Comparison of ENCODE assay signal across 8 mouse cellular contexts in genomic region chr10:62488266-62488665, GRCm38 (mm10). TPM values are rescaled to one million over a fixed set of nuclear protein-coding genes. Genes with fewer than 3 reads are reported as not detected.
DNase-seq lines count a peak whose midpoint lies in the region; ATAC-seq and TF ChIP-seq lines count a peak whose summit lies in the region.

No protein-coding gene starts in this region.

- WGBS in hindbrain, embryonic 10.5 days = 20% methylated on average over 1 of the region's 1 CpGs
- 36% methylated on average over 1 of the region's 1 CpGs for WGBS in hindbrain, embryonic 13.5 days

- H3K27ac ChIP-seq in hindbrain, embryonic 10.5 days = no peak overlapping the region
- H3K27ac ChIP-seq in hindbrain, embryonic 13.5 days = no peak overlapping the region
- no peak overlapping the region for H3K27ac ChIP-seq in cortical plate, adult 2 months (ENCODE audit: insufficient read depth, low read length)

- no peak overlapping the region for H3K4me2 ChIP-seq in hindbrain, embryonic 13.5 days

- H3K4me3 ChIP-seq in hindbrain, embryonic 10.5 days = no peak overlapping the region
- H3K4me3 ChIP-seq in hindbrain, embryonic 13.5 days = no peak overlapping the region
- H3K4me3 ChIP-seq in cortical plate, adult 2 months (ENCODE audit: insufficient read depth, low read length) = no peak overlapping the region

- no peak overlapping the region for H3K9ac ChIP-seq in hindbrain, embryonic 13.5 days

- no peak for ATAC-seq in hindbrain, embryonic 13.5 days (ENCODE audit: low FRiP score)

- H3K27me3 ChIP-seq in hindbrain, embryonic 10.5 days (ENCODE audit: insufficient read depth, poor library complexity, severe bottlenecking) = no peaks in the 10 kb centered on the region
- H3K27me3 ChIP-seq in hindbrain, embryonic 13.5 days = 0 out of 2 replicates have a peak, but pooled peaks cover 3% of the 10 kb centered on the region

- TF ChIP-seq POLR2A in cortical plate, adult 2 months (IDR thresholded peaks at IDR 0.05; ENCODE audit: extremely low read depth, insufficient read depth, low read length) = no peak

- peak; percentile 47; the same call in 1 of the 2 replicates for TF ChIP-seq CTCF in cortical plate, adult 2 months (IDR thresholded peaks at IDR 0.05; ENCODE audit: extremely low read depth, insufficient read depth, low read length)

- H3K4me1 ChIP-seq in hindbrain, embryonic 10.5 days (replicated peaks) = peaks cover 21% of the 10 kb centered on the region
- H3K4me1 ChIP-seq in hindbrain, embryonic 13.5 days (replicated peaks) = peaks cover 22% of the 10 kb centered on the region
- H3K4me1 ChIP-seq in cortical plate, adult 2 months (ENCODE audit: control insufficient read depth, insufficient read depth, low read length) = peaks cover 1% of the 10 kb centered on the region; the same call in 1 of the 2 replicates

- H3K9me3 ChIP-seq in hindbrain, embryonic 10.5 days = no peaks in the 10 kb centered on the region
- H3K9me3 ChIP-seq in hindbrain, embryonic 13.5 days = no peaks in the 10 kb centered on the region

- no peaks in the 10 kb centered on the region for H3K36me3 ChIP-seq in hindbrain, embryonic 10.5 days
- H3K36me3 ChIP-seq in hindbrain, embryonic 13.5 days = no peaks in the 10 kb centered on the region

- peak; percentile 48 for DNase-seq in hindbrain, embryonic 10.5 days (ENCODE audit: low spot score)
- DNase-seq in 3134 (ENCODE audit: extremely low read depth, insufficient read length, low spot score) = peak; percentile 24
- DNase-seq in NIH3T3 (ENCODE audit: low read depth) = peak; percentile 88
- peak; percentile 63 for DNase-seq in kidney, postnatal 10 days
- peak; percentile 71 for DNase-seq in naive thymus-derived CD4-positive, alpha-beta T cell, adult 2 months (ENCODE audit: low read depth)
- DNase-seq in urinary bladder, postnatal 10 days (ENCODE audit: low spot score) = no peak

RNA-seq across cellular contexts. Expression of gene Vps26a, which starts 1.7 kb away (rescaled TPM):
- polyA plus RNA-seq in hindbrain, embryonic 10.5 days (2016; fragmentation: Nextera tagmentation; extraction: Ambion mirVana) = 78.4 and 90.2 TPM in 2 replicates
- 65.1 and 65.4 TPM in 2 replicates for polyA plus RNA-seq in hindbrain, embryonic 13.5 days (2015; fragmentation: Nextera tagmentation; extraction: Ambion mirVana)
- polyA plus RNA-seq in cortical plate, adult 2 months (2012; rRNA removed) = 41.1 and 41.7 TPM in 2 replicates

RNA-seq across cellular contexts. Expression of gene Supv3l1, which starts 38.7 kb away (rescaled TPM):
- polyA plus RNA-seq in hindbrain, embryonic 10.5 days (2016; fragmentation: Nextera tagmentation; extraction: Ambion mirVana) = 27.9 and 28.8 TPM in 2 replicates
- 19.9 and 21.8 TPM in 2 replicates for polyA plus RNA-seq in hindbrain, embryonic 13.5 days (2015; fragmentation: Nextera tagmentation; extraction: Ambion mirVana)
- polyA plus RNA-seq in cortical plate, adult 2 months (2012; rRNA removed) = 30.2 and 32.2 TPM in 2 replicates

RNA-seq across cellular contexts. Expression of gene 4930507D05Rik, which starts 39.0 kb away (rescaled TPM):
- 0.94 and 0.98 TPM in 2 replicates for polyA plus RNA-seq in hindbrain, embryonic 10.5 days (2016; fragmentation: Nextera tagmentation; extraction: Ambion mirVana)
- polyA plus RNA-seq in hindbrain, embryonic 13.5 days (2015; fragmentation: Nextera tagmentation; extraction: Ambion mirVana) = 1.4 and 1.6 TPM in 2 replicates
- polyA plus RNA-seq in cortical plate, adult 2 months (2012; rRNA removed) = 1.2 and 1.3 TPM in 2 replicates

RNA-seq across cellular contexts. Expression of gene Srgn, which starts 39.0 kb away (rescaled TPM):
- polyA plus RNA-seq in hindbrain, embryonic 10.5 days (2016; fragmentation: Nextera tagmentation; extraction: Ambion mirVana) = 3.6 and 3.7 TPM in 2 replicates
- 8.3 and 10.9 TPM in 2 replicates for polyA plus RNA-seq in hindbrain, embryonic 13.5 days (2015; fragmentation: Nextera tagmentation; extraction: Ambion mirVana)
- polyA plus RNA-seq in cortical plate, adult 2 months (2012; rRNA removed) = 13.7 and 15.8 TPM in 2 replicates
